Mouse (Mus musculus): ENCODE results near the gene Znrf3.

GRCm38 (mm10) chr11:5280932-5281331, 163.7 kb downstream of the Znrf3 start:
- TF ChIP-seq GATA1 (IDR thresholded peaks at IDR 0.05; ENCODE audit: borderline replicate concordance, low read length) (no peak), FLI1 (IDR thresholded peaks at IDR 0.05; ENCODE audit: low read length) (no peak)

All from megakaryocyte, embryonic 14.5 days (primary cell).